Mouse (Mus musculus) limb, embryonic 15.5 days (tissue): Measurements from ENCODE around the gene Rnaseh2a. TPM values are rescaled to one million over a fixed set of nuclear protein-coding genes. Genes with fewer than 3 reads are reported as not detected.
"Not testable (repeated sequence)": the region's sequence is repeated elsewhere in the genome, so short reads cannot be mapped to it uniquely, and the experiment has no call there.

ENCODE experiments used
- ATAC-seq: fragments of 200-750 bp; cut with Nextera tagmentation; 2 replicates; pipeline ENCODE4 v1.8.0; 2017; ENCODE audit warnings: low read depth, moderate TSS enrichment; ENCODE audit not compliant: insufficient number of reproducible peaks, low FRiP score, low TSS enrichment
- H3K27ac ChIP-seq: fragments of 300-500 bp; sonication (generic); 2 replicates; pipeline ENCODE4 v1.5.1; 2015; ENCODE audit warnings: moderate library complexity, mild to moderate bottlenecking, inconsistent platforms
- H3K27me3 ChIP-seq: fragments of 300-500 bp; sonication (generic); 2 replicates; pipeline ENCODE4 v1.6.1; 2015; ENCODE audit warnings: inconsistent platforms
- H3K36me3 ChIP-seq: fragments of 300-500 bp; sonication (generic); 2 replicates; pipeline ENCODE4 v1.6.1; 2015; ENCODE audit warnings: inconsistent platforms
- H3K4me1 ChIP-seq: fragments of 300-500 bp; sonication (generic); 2 replicates; pipeline ENCODE4 v1.6.1; 2015; ENCODE audit warnings: inconsistent platforms
- H3K4me2 ChIP-seq: fragments of 300-500 bp; sonication (generic); 2 replicates; pipeline ENCODE4 v1.6.1; 2015; ENCODE audit warnings: mild to moderate bottlenecking, inconsistent platforms
- H3K4me3 ChIP-seq: fragments of 300-500 bp; sonication (generic); 2 replicates; pipeline ENCODE4 v1.5.1; 2015; ENCODE audit warnings: mild to moderate bottlenecking, inconsistent platforms
- H3K9ac ChIP-seq: fragments of 300-500 bp; sonication (generic); 2 replicates; pipeline ENCODE4 v1.6.1; 2015; ENCODE audit warnings: inconsistent platforms
- H3K9me3 ChIP-seq: fragments of 300-500 bp; sonication (generic); 2 replicates; pipeline ENCODE4 v1.6.1; 2016; ENCODE audit warnings: inconsistent platforms
- WGBS: fragments of 180-500 bp; shearing (Covaris S2); methylation state at CpG from one replicate; pipeline ENCODE4 v1.1.7; 2015; 5-methylcytosine and 5-hydroxymethylcytosine counted together
- polyA plus RNA-seq: library from polyadenylated mRNA; unstranded; fragments of >200 nt; fragmentation: Nextera tagmentation; extraction: Ambion mirVana; gene quantifications from 2 replicates; pipeline ENCODE4 v1.2.1, GENCODE M21; 2015

Rnaseh2a gene
- polyA plus RNA-seq, 1 experiment from 2014 or later, result 95.2 TPM

- 78% methylated on average over 8 of the region's 8 CpGs for WGBS
- Histone ChIP-seq H3K9ac (no peak overlapping the region), H3K27ac (no peak overlapping the region), H3K4me1 (peaks cover 18% of the 10 kb centered on the region), H3K4me2 (no peak overlapping the region), H3K9me3 (no peaks in the 10 kb centered on the region), H3K4me3 (no peak overlapping the region), H3K36me3 (0 out of 2 replicates have a peak, but pooled peaks cover 3% of the 10 kb centered on the region), H3K27me3 (peaks cover 65% of the 10 kb centered on the region)
- no peak for ATAC-seq
These were observed 54.3 kb downstream of the Rnaseh2a start for GRCm38 (mm10) chr8:84915269-84915668.

GRCm38 (mm10) chr8:84913960-84914359, 55.6 kb downstream of the Rnaseh2a start:
- Histone ChIP-seq H3K27ac (no peak overlapping the region), H3K36me3 (0 out of 2 replicates have a peak, but pooled peaks cover 3% of the 10 kb centered on the region), H3K4me3 (no peak overlapping the region; the same call in 1 of the 2 replicates), H3K9ac (no peak overlapping the region), H3K27me3 (peaks cover 70% of the 10 kb centered on the region), H3K4me1 (peaks cover 31% of the 10 kb centered on the region), H3K9me3 (no peaks in the 10 kb centered on the region), H3K4me2 (peak overlapping the region; percentile 83; the same call in 1 of the 2 replicates)
- 30% methylated on average over 4 of the region's 4 CpGs for WGBS
- no peak for ATAC-seq

- Histone ChIP-seq H3K36me3 (0 out of 2 replicates have a peak, but pooled peaks cover 3% of the 10 kb centered on the region), H3K9me3 (no peaks in the 10 kb centered on the region), H3K4me1 (peaks cover 33% of the 10 kb centered on the region), H3K4me3 (peak overlapping the region; percentile 41), H3K4me2 (peak overlapping the region; percentile 83), H3K27ac (no peak overlapping the region), H3K27me3 (peaks cover 67% of the 10 kb centered on the region), H3K9ac (no peak overlapping the region)
- no peak for ATAC-seq
- 8% methylated on average over 9 of the region's 9 CpGs for WGBS
These were observed 56.1 kb downstream of the Rnaseh2a start for GRCm38 (mm10) chr8:84913502-84913900.

GRCm38 (mm10) chr8:84912895-84913501, 56.6 kb downstream of the Rnaseh2a start:
- Histone ChIP-seq H3K9ac (0 out of 2 replicates have a peak overlapping the region, but pooled peaks have one; percentile 21), H3K4me1 (peaks cover 33% of the 10 kb centered on the region), H3K27me3 (peaks cover 62% of the 10 kb centered on the region), H3K4me3 (peak overlapping the region; percentile 41), H3K27ac (no peak overlapping the region), H3K36me3 (0 out of 2 replicates have a peak, but pooled peaks cover 3% of the 10 kb centered on the region), H3K4me2 (peak overlapping the region; percentile 83), H3K9me3 (no peaks in the 10 kb centered on the region)
- WGBS, result 1% methylated on average over 55 of the region's 55 CpGs
- ATAC-seq, result no peak

GRCm38 (mm10) chr8:84912391-84912790, 57.2 kb downstream of the Rnaseh2a start:
- peak overlapping the region; percentile 83 for H3K4me2 ChIP-seq
- no peak overlapping the region for H3K9ac ChIP-seq
- no peak for ATAC-seq
- H3K4me1 ChIP-seq, result peaks cover 31% of the 10 kb centered on the region
- 0 out of 2 replicates have a peak, but pooled peaks cover 3% of the 10 kb centered on the region for H3K36me3 ChIP-seq
- no peak overlapping the region for H3K27ac ChIP-seq
- 21% methylated on average over 27 of the region's 27 CpGs for WGBS
- H3K27me3 ChIP-seq, result peaks cover 56% of the 10 kb centered on the region
- H3K4me3 ChIP-seq, result peak overlapping the region; percentile 41
- no peaks in the 10 kb centered on the region for H3K9me3 ChIP-seq

- no peak for ATAC-seq
- peaks cover 54% of the 10 kb centered on the region for H3K27me3 ChIP-seq
These were observed 57.7 kb downstream of the Rnaseh2a start for GRCm38 (mm10) chr8:84911854-84912253.

GRCm38 (mm10) chr8:84910551-84910950, 59.0 kb downstream of the Rnaseh2a start:
- Histone ChIP-seq H3K4me3 (no peak overlapping the region), H3K9ac (no peak overlapping the region), H3K4me1 (peaks cover 31% of the 10 kb centered on the region), H3K27me3 (peaks cover 41% of the 10 kb centered on the region), H3K4me2 (no peak overlapping the region), H3K36me3 (0 out of 2 replicates have a peak, but pooled peaks cover 3% of the 10 kb centered on the region), H3K27ac (no peak overlapping the region), H3K9me3 (no peaks in the 10 kb centered on the region)
- 85% methylated on average over 6 of the region's 6 CpGs for WGBS
- no peak for ATAC-seq

More at GRCm38 (mm10) chr8:84911854-84912253, 57.7 kb downstream of the Rnaseh2a start:
- Histone ChIP-seq H3K9me3 (no peaks in the 10 kb centered on the region), H3K4me2 (no peak overlapping the region), H3K4me1 (peaks cover 31% of the 10 kb centered on the region), H3K9ac (no peak overlapping the region), H3K4me3 (no peak overlapping the region), H3K27ac (no peak overlapping the region), H3K36me3 (0 out of 2 replicates have a peak, but pooled peaks cover 3% of the 10 kb centered on the region)
- WGBS, result 82% methylated on average over 9 of the region's 9 CpGs

- no peak for ATAC-seq
- Histone ChIP-seq H3K9me3 (no peaks in the 10 kb centered on the region), H3K4me3 (no peak overlapping the region), H3K4me1 (peaks cover 31% of the 10 kb centered on the region), H3K27ac (no peak overlapping the region), H3K4me2 (no peak overlapping the region; the same call in 1 of the 2 replicates), H3K36me3 (0 out of 2 replicates have a peak, but pooled peaks cover 3% of the 10 kb centered on the region), H3K27me3 (peaks cover 39% of the 10 kb centered on the region), H3K9ac (no peak overlapping the region)
- WGBS, result 39% methylated on average over 5 of the region's 5 CpGs
These were observed 59.6 kb downstream of the Rnaseh2a start for GRCm38 (mm10) chr8:84909949-84910348.

- Histone ChIP-seq H3K36me3 (0 out of 2 replicates have a peak, but pooled peaks cover 3% of the 10 kb centered on the region), H3K4me2 (peak overlapping the region; percentile 71), H3K9ac (peak overlapping the region; percentile 48), H3K27me3 (peaks cover 39% of the 10 kb centered on the region), H3K27ac (no peak overlapping the region), H3K9me3 (no peaks in the 10 kb centered on the region), H3K4me3 (peak overlapping the region; percentile 55), H3K4me1 (peaks cover 31% of the 10 kb centered on the region)
- 46% methylated on average over 20 of the region's 20 CpGs for WGBS
- no peak for ATAC-seq
These were observed 60.3 kb downstream of the Rnaseh2a start for GRCm38 (mm10) chr8:84909162-84909767.

GRCm38 (mm10) chr8:84908421-84909161, 61.0 kb downstream of the Rnaseh2a start, which contains the start of gene Dnase2a:
TSS of gene Dnase2a (plus strand) at chr8:84908560.
- under 1% methylated on average over 45 of the region's 45 CpGs for WGBS
- Histone ChIP-seq H3K9me3 (no peaks in the 10 kb centered on the region), H3K36me3 (0 out of 2 replicates have a peak, but pooled peaks cover 3% of the 10 kb centered on the region), H3K9ac (peak within 1 kb of the TSS; percentile 48), H3K4me3 (peak within 1 kb of the TSS; percentile 55), H3K27me3 (peaks cover 35% of the 10 kb centered on the region), H3K4me2 (peak within 1 kb of the TSS; percentile 71), H3K4me1 (peaks cover 31% of the 10 kb centered on the region), H3K27ac (peak within 1 kb of the TSS; percentile 35)
- peak; percentile 92 for ATAC-seq

GRCm38 (mm10) chr8:84907979-84908378, 61.6 kb downstream of the Rnaseh2a start:
- not testable (repeated sequence) for H3K27ac ChIP-seq, H3K36me3 ChIP-seq, H3K9me3 ChIP-seq, H3K9ac ChIP-seq, ATAC-seq
- Histone ChIP-seq H3K27me3 (peaks cover 29% of the 10 kb centered on the region), H3K4me1 (peaks cover 31% of the 10 kb centered on the region), H3K4me3 (peak overlapping the region; percentile 55), H3K4me2 (peak overlapping the region; percentile 71)
- WGBS, result 34% methylated on average over 7 of the region's 7 CpGs
